Mouse (Mus musculus) frontal cortex, postnatal 14 days (tissue): ENCODE measurements around the gene Pemt.

ENCODE experiments used
- DNase-seq, 2 experiments: peaks; one replicate each; pipeline ENCODE4 v3.0.0; 2022; ENCODE audit warnings: low spot score in 2 of 2

Pemt gene

DNA sequence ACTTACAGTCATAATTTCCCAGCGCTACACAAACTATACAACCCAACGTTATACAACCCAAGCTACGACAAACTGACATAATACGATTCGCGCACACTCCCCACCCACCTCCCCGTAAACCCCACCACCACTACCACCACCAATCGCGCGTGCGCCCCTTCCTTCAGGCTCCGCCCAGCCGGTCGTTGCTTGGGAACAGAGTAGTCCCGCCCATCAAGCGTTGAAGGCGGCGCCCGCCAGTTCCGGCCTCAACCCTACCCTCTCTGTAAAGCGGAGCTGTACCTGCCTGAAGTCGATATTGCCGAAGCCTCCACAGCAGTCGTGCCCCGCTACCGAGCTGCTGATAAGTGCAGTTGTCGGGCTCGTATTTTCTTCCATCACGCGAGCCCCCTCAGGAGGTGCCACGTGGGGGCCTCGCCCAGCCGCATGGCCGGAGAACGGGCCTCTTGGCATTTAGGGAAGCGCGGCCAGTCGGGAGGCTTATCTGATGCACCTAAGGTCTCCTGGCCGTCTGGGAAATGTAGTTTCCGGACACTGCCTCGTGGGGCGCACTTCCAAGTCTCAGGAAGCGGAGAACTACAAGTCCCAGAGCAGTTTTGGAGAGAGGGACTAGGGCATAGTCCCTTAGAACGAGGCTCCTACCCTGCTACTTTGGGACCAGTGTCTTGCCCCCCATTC, at the start of gene Pemt:
Gene Pemt (minus strand): TSS at position 432 of the 678 bp plus-strand sequence.
- DNase-seq = peak; percentile 97

- no peak for DNase-seq
Measured at GRCm38 (mm10) chr11:60094909-60095810, 48.9 kb upstream of the Pemt start.

GRCm38 (mm10) chr11:60093984-60094587, 47.8 kb upstream of the Pemt start:
- no peak for DNase-seq

- DNase-seq = no peak
Measured at GRCm38 (mm10) chr11:60093227-60093626, 46.9 kb upstream of the Pemt start.

DNA sequence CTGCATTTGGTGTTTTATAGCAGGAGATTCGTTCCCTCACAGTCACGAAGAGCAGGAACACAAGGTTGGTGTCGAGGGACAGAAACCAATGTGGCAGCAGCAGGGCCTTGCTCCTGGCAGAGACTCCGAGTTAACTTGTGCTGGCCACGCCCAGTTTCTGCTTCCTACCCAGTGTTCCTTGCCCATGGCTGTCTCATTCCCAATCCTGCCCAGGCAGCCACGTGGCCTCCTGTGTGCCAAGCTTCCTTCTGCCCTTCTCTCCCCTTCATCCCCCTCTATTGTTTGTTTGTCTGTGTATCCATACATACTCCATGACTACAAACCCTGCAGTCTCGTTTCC, 45.1 kb upstream of the Pemt start:
- DNase-seq = no peak

- DNase-seq = no peak
Measured at GRCm38 (mm10) chr11:60090696-60091421, 44.6 kb upstream of the Pemt start.

GRCm38 (mm10) chr11:60088947-60089346, 42.7 kb upstream of the Pemt start:
- DNase-seq = peak; percentile 22 to 59

DNA sequence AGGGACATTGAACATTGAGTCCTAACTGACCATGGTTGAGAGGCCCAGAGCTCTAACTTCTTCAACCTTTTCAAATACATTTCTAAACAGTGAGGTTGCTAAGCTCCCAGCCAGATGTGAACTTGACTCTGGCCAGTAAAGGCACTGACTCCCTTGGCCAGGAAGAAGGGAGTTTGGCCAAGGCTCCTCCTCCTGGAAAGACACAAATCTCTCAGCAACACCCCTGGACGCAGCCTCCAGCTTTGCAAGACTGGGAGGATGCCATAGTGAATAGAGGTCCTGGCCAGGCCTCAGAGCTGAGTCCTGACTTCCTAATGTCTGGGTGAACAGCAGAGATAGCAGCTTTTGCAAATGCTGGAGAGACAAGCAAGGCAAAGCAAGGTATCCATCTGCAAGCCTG, 40.4 kb upstream of the Pemt start:
- DNase-seq = no peak

DNA sequence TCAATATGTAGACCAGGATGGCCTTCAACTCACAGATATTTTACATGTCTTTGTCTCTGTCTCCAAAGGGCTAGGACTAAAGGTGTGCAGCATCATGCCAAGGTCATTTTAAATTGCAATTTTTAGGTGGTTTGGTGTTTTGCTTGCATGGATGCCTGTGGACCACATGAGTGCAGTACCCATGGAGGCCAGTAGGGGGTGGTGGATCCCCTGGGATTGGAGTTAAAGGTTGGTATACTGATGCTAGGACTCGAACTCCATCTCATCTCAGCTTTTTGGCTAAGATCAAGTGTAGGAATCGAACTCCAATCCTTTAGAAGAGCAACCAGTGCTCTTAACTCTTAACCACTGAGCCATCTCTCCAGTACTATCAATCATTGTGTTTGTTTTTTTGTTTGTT, 38.3 kb upstream of the Pemt start:
- no peak for DNase-seq

- peak in 1 of 2 experiments; percentile 55 for DNase-seq
Measured at GRCm38 (mm10) chr11:60076790-60077189, 30.5 kb upstream of the Pemt start.

GRCm38 (mm10) chr11:60076183-60076582, 29.9 kb upstream of the Pemt start:
- DNase-seq = no peak

- DNase-seq = no peak
Measured at GRCm38 (mm10) chr11:60073936-60074502, 27.7 kb upstream of the Pemt start.

GRCm38 (mm10) chr11:60073121-60073520, 26.8 kb upstream of the Pemt start:
- DNase-seq = no peak

- no peak for DNase-seq
Measured at GRCm38 (mm10) chr11:60071221-60071620, 24.9 kb upstream of the Pemt start.

DNA sequence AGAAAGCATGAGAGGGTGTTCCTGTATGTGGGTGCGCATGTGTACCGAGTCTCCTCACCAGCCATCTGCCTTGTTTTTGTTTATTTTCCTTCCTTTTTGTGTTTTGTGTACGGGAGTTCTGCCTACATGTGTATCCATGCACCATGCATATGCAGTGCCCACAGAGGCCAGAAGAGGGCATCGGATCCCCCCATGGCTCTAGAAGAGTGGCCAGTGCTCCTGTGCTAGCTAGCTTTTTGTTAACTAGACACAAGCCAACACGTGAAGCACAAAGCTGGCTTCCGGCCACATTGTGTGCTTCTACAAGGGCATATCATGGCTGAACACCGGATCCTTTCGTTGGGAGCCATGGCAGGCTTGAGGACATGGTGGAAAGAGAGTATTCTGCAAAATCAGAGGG, 24.3 kb upstream of the Pemt start:
- peak in 1 of 2 experiments; percentile 20 for DNase-seq

- DNase-seq = no peak
Measured at GRCm38 (mm10) chr11:60068631-60069030, 22.3 kb upstream of the Pemt start.

DNA sequence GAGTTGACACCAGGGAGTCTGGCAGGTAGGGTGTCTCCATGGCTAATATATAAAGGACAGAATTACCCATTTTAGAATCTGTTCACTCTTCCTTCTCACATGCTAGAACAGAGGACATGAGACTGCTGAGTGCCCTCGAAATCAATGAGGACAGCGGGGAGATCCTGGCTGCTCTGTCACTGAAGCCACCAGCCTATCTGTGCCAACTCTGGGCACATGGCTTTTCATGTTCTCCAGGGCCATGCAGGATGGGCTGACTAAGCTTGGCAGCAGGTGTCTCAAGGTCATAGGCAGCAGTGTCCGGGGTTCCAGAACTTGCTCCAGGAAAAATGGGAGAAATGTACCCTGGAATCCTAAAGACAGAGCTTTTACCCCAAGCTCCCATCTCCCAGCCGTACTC, 21.4 kb upstream of the Pemt start:
- DNase-seq = no peak

DNA sequence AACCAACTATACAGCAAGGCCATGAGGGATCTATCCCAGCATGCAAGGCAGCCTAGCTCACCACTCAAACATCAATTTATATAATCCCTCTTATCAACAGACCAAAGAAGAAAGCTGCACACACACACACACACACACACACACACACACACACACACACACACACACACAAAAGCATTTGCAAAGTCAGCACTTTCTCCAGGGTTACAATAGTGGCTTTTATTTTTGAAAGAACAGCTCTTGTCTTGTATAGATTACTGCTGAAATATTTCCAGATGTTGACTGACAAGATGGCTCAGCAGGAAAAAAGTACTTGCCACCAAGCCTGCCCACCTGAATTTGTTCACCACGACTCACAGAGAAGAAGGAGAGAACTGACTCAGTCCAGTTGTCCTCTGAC, 19.0 kb upstream of the Pemt start:
- DNase-seq = no peak

DNA sequence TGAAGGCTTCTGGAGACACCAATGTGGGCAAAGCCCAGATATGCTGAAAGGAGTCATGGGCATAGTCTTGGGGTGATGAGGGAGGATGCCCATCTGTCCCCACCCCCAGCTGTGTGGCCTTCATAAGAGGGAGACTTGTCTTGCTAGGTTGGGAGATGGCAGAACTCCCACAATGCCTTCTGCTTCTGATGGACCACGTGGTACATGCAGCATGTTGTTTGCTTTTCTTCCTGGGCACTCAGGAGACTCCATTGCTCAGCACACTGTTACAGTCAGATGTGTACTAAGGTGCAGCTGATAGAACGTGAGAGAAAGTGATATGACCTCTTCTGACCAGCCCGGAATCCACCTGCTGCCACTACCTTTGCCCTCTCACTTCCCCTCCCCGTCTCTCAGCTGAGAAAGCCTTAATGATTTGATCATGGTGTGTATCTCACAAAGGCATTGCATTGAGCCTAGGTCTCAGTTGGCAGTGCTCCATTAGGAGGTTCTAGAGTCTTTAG, 15.3 kb upstream of the Pemt start:
- DNase-seq = no peak

DNA sequence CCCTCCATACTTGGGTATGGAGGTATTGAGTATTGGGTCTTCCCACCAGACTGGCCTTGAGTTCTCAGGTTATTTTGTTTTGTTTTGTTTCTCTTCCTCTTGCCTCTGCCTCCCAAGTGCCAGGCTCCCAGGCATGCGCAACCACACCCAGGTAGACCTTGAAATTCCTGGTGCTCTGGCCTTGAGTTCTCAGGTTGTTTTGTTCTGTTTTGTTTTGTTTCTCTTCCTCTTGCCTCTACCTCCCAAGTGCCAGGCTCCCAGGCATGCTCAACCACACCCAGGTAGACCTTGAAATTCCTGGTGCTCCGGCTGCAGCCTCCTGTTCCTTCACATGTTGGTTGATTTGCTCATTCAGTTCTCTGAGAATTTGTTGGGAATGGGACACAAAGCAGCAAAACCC, 13.7 kb upstream of the Pemt start:
- no peak for DNase-seq

DNA sequence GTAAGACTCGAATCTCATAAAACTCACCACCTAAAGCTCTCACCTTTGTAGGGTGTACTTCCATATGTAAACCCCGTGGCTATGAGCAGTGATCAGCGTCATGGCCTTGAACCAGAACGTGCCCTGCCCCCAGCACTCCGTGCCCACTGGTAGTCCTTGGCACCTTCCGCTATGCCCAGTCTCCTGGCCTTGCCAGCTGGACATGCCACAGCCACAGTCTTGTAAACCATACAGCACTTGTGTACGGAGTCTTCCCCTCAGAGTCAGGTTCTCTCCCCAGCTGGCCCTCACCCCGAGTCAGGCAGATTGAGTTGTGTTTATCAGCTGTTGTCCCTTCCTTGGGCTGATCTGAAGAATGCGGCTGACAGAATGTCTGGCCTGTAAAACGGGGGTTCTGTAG, 12.2 kb upstream of the Pemt start:
- no peak for DNase-seq

GRCm38 (mm10) chr11:60057987-60058386, 11.7 kb upstream of the Pemt start:
- DNase-seq = no peak
